Mouse (Mus musculus) cortical plate, adult 2 months (tissue): ENCODE results near the gene Gm12248. TPM values are rescaled to one million over a fixed set of nuclear protein-coding genes. Genes with fewer than 3 reads are reported as not detected.
A peak's percentile ranks its signal among the peaks of the same experiment; 100 is the strongest.
"Not testable (repeated sequence)": the region's sequence is repeated elsewhere in the genome, so short reads cannot be mapped to it uniquely, and the experiment has no call there.

Experiments
- H3K27ac ChIP-seq: fragments of 200-500 bp; 2 replicates; pipeline ENCODE4 v1.5.1; 2012; ENCODE audit warnings: low read length, control low read depth, inconsistent platforms; ENCODE audit not compliant: insufficient read depth
- H3K4me1 ChIP-seq: fragments of 200-500 bp; 2 replicates; pipeline ENCODE4 v1.6.1; 2011; ENCODE audit warnings: low read length; ENCODE audit not compliant: control insufficient read depth, insufficient read depth
- H3K4me3 ChIP-seq: fragments of 200-500 bp; 2 replicates; pipeline ENCODE4 v1.5.1; 2011; ENCODE audit warnings: mild to moderate bottlenecking, low read length, control low read depth; ENCODE audit not compliant: insufficient read depth
- CTCF ChIP-seq: fragments of 200-500 bp; IDR thresholded peaks from 2 replicates; pipeline ENCODE4 v1.5.1; 2011; ENCODE audit warnings: mild to moderate bottlenecking, control low read depth, low read length; ENCODE audit not compliant: insufficient read depth; ENCODE audit errors: extremely low read depth
- POLR2A ChIP-seq: fragments of 200-500 bp; IDR thresholded peaks from 2 replicates; pipeline ENCODE4 v1.6.1; 2011; ENCODE audit warnings: mild to moderate bottlenecking, low read length, control low read depth; ENCODE audit not compliant: insufficient read depth; ENCODE audit errors: extremely low read depth
- polyA plus RNA-seq: library from polyadenylated mRNA; depleted of rRNA; stranded (reverse); fragments of >200 nt; gene quantifications from 2 replicates; pipeline ENCODE4 v1.2.3, GENCODE M21; 2012

Gm12248 gene
- polyA plus RNA-seq, 1 experiment: not detected

- Histone ChIP-seq H3K27ac (no peak overlapping the region), H3K4me1 (no peaks in the 10 kb centered on the region; the same call in 1 of the 2 replicates), H3K4me3 (peak overlapping the region; percentile 81)
- TF ChIP-seq CTCF (no peak), POLR2A (no peak)
Measured at GRCm38 (mm10) chr11:58103344-58103653, 10.4 kb upstream of the Gm12248 start.

GRCm38 (mm10) chr11:58102581-58103343 lies 9.8 kb upstream of the Gm12248 start:
- Histone ChIP-seq H3K27ac (no peak overlapping the region), H3K4me1 (no peaks in the 10 kb centered on the region; the same call in 1 of the 2 replicates), H3K4me3 (no peak overlapping the region; the same call in 1 of the 2 replicates)
- TF ChIP-seq CTCF: no peak
- TF ChIP-seq POLR2A: no peak

- Histone ChIP-seq H3K4me3 (no peak overlapping the region), H3K4me1 (no peaks in the 10 kb centered on the region; the same call in 1 of the 2 replicates), H3K27ac (no peak overlapping the region)
- TF ChIP-seq POLR2A (no peak), CTCF (no peak)
Measured at GRCm38 (mm10) chr11:58102146-58102545, 9.2 kb upstream of the Gm12248 start.

GRCm38 (mm10) chr11:58101194-58101720 lies 8.3 kb upstream of the Gm12248 start:
- no peak for TF ChIP-seq CTCF
- TF ChIP-seq POLR2A: no peak
- Histone ChIP-seq H3K4me1 (no peaks in the 10 kb centered on the region; the same call in 1 of the 2 replicates), H3K4me3 (no peak overlapping the region), H3K27ac (no peak overlapping the region)

- TF ChIP-seq POLR2A: no peak
- Histone ChIP-seq H3K4me1 (no peaks in the 10 kb centered on the region), H3K4me3 (no peak overlapping the region)
Measured at GRCm38 (mm10) chr11:58100006-58100405, 7.1 kb upstream of the Gm12248 start.

GRCm38 (mm10) chr11:58098366-58098720 lies 5.4 kb upstream of the Gm12248 start:
- H3K27ac ChIP-seq, H3K4me1 ChIP-seq, H3K4me3 ChIP-seq: not testable (repeated sequence)

More at GRCm38 (mm10) chr11:58100006-58100405, 7.1 kb upstream of the Gm12248 start:
- H3K27ac ChIP-seq: no peak overlapping the region

- Histone ChIP-seq H3K4me3 (no peak overlapping the region), H3K4me1 (no peaks in the 10 kb centered on the region), H3K27ac (no peak overlapping the region)
- no peak for TF ChIP-seq CTCF
- TF ChIP-seq POLR2A: no peak
Measured at GRCm38 (mm10) chr11:58097621-58098365, 4.9 kb upstream of the Gm12248 start.

- no peak overlapping the region for H3K27ac ChIP-seq
- TF ChIP-seq POLR2A: no peak
- TF ChIP-seq CTCF: no peak
- H3K4me1 ChIP-seq: no peaks in the 10 kb centered on the region
- 0 out of 2 replicates have a peak overlapping the region, but pooled peaks have one; percentile 13 for H3K4me3 ChIP-seq
Measured at GRCm38 (mm10) chr11:58096821-58097620, 4.1 kb upstream of the Gm12248 start.

- Histone ChIP-seq H3K4me1 (no peaks in the 10 kb centered on the region), H3K27ac (no peak overlapping the region), H3K4me3 (no peak overlapping the region)
- TF ChIP-seq CTCF: no peak
- no peak for TF ChIP-seq POLR2A
Measured at GRCm38 (mm10) chr11:58096160-58096559, 3.2 kb upstream of the Gm12248 start.
